Mouse (Mus musculus) heart, adult 9 months (tissue): ENCODE measurements around the gene Nbas.

Source experiments
- DNase-seq, 2 experiments: peaks; one replicate each; pipeline ENCODE4 v3.0.0; 2022; ENCODE audit warnings: low spot score in 2 of 2

Gene Nbas

GRCm38 (mm10) chr12:13615661-13616060 is 346.7 kb downstream of the Nbas start:
- no peak for DNase-seq

DNA sequence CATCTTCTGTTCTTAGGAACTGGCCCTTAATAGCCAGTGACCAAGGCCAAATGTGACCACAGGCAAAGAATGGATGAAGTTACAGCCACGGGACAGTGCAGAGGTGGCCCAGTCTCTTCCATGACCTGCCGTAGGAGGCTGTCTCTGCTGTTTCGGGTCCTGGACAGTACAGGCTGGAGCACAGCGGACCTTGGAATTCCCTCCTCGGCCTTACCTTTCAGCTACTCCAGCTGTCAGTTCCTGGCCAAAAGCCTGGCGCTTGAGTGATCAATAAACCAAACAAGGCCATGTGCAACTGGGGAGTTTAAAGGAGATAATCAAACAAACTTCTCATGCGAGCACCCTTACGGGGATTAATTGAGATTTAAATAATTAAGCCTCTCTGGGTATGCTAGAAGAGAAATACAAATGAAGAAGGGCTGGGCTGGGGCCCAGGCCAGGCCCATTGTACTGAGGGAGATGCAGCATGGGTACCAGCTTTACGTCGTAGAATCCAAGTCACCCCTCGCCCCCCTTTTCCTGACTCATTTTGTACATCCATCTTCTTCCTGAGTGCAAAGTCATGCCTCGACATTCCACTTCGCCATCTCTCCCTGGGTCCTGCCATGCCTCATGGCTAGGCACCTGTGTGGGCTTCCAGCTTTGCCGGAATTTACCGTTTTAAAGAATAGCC is 353.4 kb downstream of the Nbas start:
- DNase-seq, result no peak

GRCm38 (mm10) chr12:13626803-13627706 is 358.1 kb downstream of the Nbas start:
- no peak for DNase-seq
